Mouse (Mus musculus) embryonic fibroblast, embryonic 13.5 days (primary cell): Measurements from ENCODE around the gene Zic2. TPM values are rescaled to one million over a fixed set of nuclear protein-coding genes. Genes with fewer than 3 reads are reported as not detected.

ENCODE experiments used
- H3K27ac ChIP-seq: 2 replicates; pipeline ENCODE4 v1.5.1; 2012; ENCODE audit warnings: low read length, control low read depth, inconsistent platforms; ENCODE audit not compliant: insufficient read depth
- H3K4me1 ChIP-seq: 2 replicates; pipeline ENCODE4 v1.6.1; 2011; ENCODE audit warnings: low read length; ENCODE audit not compliant: control insufficient read depth, insufficient read depth
- H3K4me3 ChIP-seq: 2 replicates; pipeline ENCODE4 v1.5.1; 2011; ENCODE audit warnings: mild to moderate bottlenecking, control low read depth, low read length; ENCODE audit not compliant: insufficient read depth
- CTCF ChIP-seq: IDR thresholded peaks from 2 replicates; pipeline ENCODE4 v1.5.1; 2011; ENCODE audit warnings: mild to moderate bottlenecking, control low read depth, low read length, moderate library complexity, borderline replicate concordance; ENCODE audit not compliant: insufficient read depth
- POLR2A ChIP-seq: IDR thresholded peaks from 2 replicates; pipeline ENCODE4 v1.6.1; 2011; ENCODE audit warnings: low read depth, mild to moderate bottlenecking, control low read depth, low read length, moderate library complexity
- polyA plus RNA-seq: library from polyadenylated mRNA; stranded (reverse); fragments of >200 nt; gene quantifications from 2 replicates; pipeline ENCODE4 v1.2.4, GENCODE M21; 2011; ENCODE audit warnings: low read depth; ENCODE audit not compliant: missing spikeins, insufficient read length

Gene Zic2
- polyA plus RNA-seq, 1 experiment = 2.8 TPM

DNA sequence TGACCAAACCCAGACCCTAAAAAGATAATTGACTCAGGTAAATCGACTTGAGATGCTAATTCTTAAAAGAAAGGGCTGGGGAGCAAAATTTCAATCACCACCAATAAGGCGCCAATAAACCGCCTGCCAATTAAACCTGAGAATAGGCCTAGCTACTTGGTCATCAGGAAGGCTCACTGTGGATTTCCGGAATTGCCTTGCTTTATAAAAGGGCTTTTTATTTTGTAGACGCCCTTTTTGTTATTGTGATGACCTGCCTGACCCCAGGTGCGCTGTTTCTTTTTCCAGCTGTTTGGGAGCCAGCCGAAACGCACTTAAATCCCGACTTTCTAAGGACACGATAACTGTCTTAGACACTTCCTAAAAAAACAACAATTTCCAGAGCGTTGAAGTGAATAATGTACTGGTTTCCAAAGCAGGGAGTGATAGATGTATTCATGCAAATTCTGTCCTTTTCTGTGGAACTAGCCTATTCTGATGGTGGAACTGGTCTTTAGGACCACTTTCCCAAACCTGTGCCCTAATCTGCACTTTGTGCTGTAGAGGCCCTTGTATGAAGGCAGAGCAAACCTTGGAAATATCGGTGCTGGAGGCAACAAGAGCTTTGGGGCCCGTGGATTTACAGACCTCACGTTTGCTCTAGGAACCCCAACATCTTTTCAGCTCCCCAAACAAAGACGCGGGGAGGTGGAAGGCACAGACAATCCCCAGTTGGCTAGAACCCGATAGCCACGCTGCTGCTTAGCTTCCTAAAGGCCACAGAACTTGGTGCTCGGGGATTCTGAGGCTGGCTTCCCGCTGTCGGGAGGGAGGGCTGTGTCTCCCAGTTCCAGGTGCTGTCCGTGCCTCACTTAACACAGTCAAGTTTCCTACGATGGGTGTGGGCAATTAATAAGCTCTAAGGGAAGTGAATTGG is 7.1 kb upstream of the Zic2 start:
- H3K4me1 ChIP-seq = no peaks in the 10 kb centered on the region
- H3K4me3 ChIP-seq = no peak overlapping the region
- no peak overlapping the region for H3K27ac ChIP-seq
- TF ChIP-seq CTCF (no peak), POLR2A (no peak)

DNA sequence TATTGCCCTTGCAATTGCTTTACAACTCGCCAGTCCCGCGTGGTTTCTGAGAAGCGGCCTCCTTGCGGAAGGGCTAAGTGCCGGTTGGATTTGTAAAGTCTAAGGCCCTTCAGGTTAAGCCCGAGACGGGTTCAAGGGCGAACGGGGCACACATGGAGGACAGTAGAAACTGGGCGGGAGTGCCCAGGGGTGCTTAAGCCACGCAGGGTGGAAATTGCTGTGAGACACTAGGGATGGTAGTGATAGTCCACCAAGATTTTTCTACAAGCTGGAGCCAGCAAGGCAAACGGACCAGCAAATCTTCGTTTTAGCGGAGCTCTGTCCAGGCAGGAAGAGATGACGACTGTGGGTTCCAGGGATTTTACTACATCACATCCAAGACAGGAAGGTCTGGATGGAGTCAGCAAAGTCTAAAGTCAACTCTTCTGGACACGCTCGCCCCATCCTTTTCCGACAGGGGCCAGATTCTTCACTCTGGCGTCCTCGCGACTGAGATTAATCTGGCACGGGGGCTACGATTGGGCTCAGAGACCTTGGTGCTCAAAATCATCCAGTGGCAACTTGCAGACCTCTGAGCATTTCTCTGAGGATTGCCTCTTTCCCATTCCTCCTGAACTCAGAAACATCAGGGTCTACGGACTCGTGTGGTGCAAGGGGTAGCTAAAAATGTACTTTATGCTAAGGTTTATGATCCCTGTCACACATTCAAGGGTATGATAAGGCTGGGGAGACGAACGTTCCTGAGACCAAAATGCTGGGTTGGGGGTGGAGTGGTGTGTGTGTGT is 6.1 kb upstream of the Zic2 start:
- 0 out of 2 replicates have a peak, but pooled peaks cover 3% of the 10 kb centered on the region for H3K4me1 ChIP-seq
- H3K4me3 ChIP-seq = no peak overlapping the region
- H3K27ac ChIP-seq = no peak overlapping the region
- TF ChIP-seq POLR2A (no peak), CTCF (no peak)

DNA sequence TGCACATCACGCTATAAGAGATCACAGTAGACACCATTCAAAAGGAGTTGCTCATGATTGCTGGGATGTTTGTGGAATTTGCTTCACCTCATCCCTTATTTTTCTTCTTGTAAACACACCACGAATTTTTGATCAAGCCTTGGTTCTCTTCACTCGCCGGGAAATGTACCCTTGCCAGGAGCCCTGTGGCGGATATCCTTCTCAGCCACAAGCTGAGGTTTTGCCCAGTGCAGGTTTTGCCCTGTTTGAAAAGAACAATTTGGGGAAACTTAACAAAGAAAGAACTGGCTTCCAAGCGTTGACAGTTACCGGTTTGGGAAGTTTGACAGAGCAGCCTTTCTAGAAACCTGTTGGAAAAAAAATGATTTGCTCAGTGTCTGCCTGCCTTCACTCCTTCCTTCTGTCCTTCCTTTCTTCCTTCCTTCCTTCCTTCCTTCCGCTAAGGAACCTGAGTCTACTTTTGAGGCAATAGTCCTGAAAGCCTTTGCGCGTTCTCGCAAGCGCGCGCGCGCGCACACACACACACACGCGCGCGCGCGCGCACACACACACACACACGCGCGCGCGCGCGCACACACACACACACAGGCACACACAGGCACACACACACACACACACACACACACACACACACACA is 3.7 kb upstream of the Zic2 start:
- Histone ChIP-seq H3K27ac (no peak overlapping the region), H3K4me1 (0 out of 2 replicates have a peak, but pooled peaks cover 3% of the 10 kb centered on the region), H3K4me3 (no peak overlapping the region)
- TF ChIP-seq CTCF (no peak), POLR2A (no peak)

DNA sequence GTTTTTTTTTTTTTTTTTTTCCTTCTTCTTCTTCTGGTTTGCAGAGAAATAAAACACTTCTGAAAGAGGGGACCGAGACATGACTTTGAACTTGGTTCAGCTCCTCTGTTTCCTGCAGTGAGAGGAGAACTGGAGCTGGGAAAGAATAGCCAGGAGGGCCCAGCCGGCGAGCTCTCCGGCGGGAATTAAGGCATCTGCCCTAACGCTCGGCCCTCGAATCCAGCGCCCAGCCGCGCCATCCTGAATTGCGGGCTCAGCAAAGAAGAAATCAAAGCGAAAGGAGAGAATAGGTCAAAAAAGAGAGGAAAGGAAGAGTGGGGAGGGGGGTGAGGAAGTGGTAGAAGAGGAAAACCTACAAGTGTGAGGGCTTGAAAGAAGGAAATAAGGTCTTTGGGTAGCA is 3.1 kb upstream of the Zic2 start:
- H3K4me3 ChIP-seq = no peak overlapping the region
- no peak for TF ChIP-seq CTCF
- no peak for TF ChIP-seq POLR2A
- 0 out of 2 replicates have a peak, but pooled peaks cover 3% of the 10 kb centered on the region for H3K4me1 ChIP-seq
- no peak overlapping the region for H3K27ac ChIP-seq

DNA sequence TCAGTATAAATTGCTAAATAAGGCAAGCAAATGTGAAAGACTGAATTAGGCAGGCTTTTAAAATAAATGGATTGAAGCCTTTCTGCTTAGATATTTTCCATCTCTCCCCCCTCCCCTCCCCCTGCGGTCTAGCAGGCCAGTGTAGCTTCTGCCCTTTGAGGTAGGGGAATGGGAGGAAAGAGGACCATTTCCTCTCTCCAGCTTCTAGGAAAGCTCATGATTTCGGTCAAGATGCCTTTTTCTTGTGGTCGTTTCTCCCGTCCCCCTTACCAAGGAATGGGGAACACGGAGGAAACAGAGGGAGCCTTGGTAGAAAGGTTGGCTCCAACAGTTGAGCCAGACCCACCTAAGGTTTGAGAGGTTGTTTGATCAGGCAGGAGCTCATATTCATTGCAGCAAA is 2.6 kb upstream of the Zic2 start:
- TF ChIP-seq CTCF = no peak
- no peak for TF ChIP-seq POLR2A
- Histone ChIP-seq H3K4me3 (no peak overlapping the region), H3K4me1 (0 out of 2 replicates have a peak, but pooled peaks cover 3% of the 10 kb centered on the region), H3K27ac (no peak overlapping the region)

DNA sequence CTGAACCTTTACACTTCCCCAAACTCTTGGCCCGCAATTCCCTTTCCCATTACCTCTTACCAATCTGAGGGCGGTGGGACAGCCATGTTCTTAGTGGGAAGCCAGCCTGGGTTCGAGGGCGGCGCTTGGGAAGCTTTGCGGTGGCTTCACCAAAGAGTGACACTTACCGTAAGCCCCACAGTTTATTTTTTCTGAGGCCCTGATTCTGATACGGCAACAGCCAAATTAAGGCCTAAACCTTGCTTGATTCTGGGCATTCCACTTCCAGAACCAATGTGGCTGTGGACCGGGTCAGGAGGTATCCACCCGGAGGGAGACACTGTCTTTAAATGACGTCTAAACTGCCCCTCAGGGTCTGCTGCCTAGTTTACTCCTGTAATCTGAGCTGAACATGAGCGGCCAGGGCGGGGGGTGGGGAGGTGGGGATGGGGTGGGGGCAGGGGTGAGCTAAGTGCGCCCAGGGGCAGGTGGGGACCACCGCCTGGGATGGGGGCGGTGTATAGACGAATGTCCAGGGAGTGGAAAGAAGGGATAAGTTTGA is 2.0 kb upstream of the Zic2 start:
- Histone ChIP-seq H3K4me3 (no peak overlapping the region), H3K4me1 (0 out of 2 replicates have a peak, but pooled peaks cover 3% of the 10 kb centered on the region), H3K27ac (no peak overlapping the region)
- no peak for TF ChIP-seq CTCF

DNA sequence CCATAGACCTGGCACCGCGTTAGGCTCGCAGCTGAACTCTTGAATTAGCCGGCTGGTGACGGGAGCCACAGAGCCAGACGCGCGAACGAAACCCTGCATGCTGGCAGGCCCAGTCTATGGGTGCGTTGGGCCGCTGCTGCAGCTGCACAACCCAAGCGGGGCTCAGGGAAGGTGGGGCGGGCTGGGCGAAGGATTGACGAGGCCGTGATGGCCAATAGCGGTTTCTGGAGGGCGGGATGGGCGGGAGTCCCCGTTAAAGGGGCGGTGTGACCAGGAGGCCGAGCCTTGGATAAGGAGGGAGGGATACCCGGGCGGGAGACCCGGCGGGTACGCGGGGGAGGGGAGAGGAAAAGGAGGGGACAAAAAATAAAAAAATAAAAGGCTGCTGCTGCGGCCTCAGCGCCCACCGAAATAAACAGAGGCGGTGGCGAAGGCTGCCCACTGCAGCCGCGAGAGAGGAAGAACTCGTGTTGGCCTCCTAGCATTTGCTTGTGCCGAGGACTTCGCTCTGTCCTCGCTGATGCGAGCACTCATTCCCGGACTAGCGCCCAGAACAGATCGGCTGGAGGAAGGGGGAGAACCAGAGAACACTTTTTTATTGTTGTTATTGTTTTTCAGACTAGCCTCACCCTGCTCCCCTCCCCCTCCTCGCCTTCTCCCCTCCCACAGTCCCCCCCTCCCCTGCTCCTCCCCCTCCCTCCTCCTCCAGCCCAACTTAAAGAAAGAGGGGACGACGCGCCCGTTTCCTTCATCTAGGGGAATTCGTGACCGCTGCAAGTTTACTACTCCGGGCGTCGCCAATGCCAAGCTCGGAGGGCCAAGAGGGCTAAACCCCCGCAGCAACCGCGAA is 969 bp upstream of the Zic2 start:
- Histone ChIP-seq H3K4me1 (0 out of 2 replicates have a peak, but pooled peaks cover 3% of the 10 kb centered on the region), H3K27ac (no peak overlapping the region), H3K4me3 (peak overlapping the region; percentile 22)
- no peak for TF ChIP-seq POLR2A
- TF ChIP-seq CTCF = no peak

DNA sequence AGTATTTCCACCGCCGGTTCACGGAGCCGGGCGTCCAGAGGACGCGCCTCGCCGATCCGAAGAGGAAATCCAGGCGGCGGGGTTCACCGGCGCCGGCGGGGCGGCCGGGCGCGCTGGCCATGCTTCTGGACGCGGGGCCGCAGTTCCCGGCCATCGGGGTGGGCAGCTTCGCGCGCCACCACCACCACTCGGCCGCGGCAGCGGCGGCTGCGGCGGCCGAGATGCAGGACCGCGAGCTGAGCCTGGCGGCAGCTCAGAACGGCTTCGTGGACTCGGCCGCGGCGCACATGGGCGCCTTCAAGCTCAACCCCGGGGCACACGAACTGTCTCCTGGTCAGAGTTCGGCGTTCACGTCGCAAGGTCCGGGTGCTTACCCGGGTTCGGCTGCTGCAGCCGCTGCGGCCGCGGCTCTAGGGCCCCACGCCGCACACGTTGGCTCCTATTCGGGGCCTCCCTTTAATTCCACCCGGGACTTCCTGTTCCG is 364 bp downstream of the Zic2 start:
- TF ChIP-seq POLR2A (no peak), CTCF (no peak)
- no peak overlapping the region for H3K27ac ChIP-seq
- H3K4me3 ChIP-seq = 0 out of 2 replicates have a peak overlapping the region, but pooled peaks have one; percentile 11
- H3K4me1 ChIP-seq = 0 out of 2 replicates have a peak, but pooled peaks cover 3% of the 10 kb centered on the region
